Mouse (Mus musculus) embryonic facial prominence, embryonic 13.5 days (tissue): Measurements from ENCODE around the gene Nckap5. TPM values are rescaled to one million over a fixed set of nuclear protein-coding genes. Genes with fewer than 3 reads are reported as not detected.

Experiments used
- ATAC-seq: fragments of 200-750 bp; cut with Nextera tagmentation; 2 replicates; pipeline ENCODE4 v1.8.0; 2017; ENCODE audit warnings: low read depth; ENCODE audit not compliant: insufficient number of reproducible peaks, insufficient read depth, low FRiP score, low TSS enrichment
- H3K27ac ChIP-seq: fragments of 300-500 bp; sonication (generic); 2 replicates; pipeline ENCODE4 v1.5.1; 2015; ENCODE audit warnings: moderate library complexity, mild to moderate bottlenecking, inconsistent platforms
- H3K27me3 ChIP-seq: fragments of 300-500 bp; sonication (generic); 2 replicates; pipeline ENCODE4 v1.6.1; 2015; ENCODE audit warnings: mild to moderate bottlenecking, inconsistent platforms
- H3K36me3 ChIP-seq: fragments of 300-500 bp; sonication (generic); 2 replicates; pipeline ENCODE4 v1.6.1; 2015; ENCODE audit warnings: mild to moderate bottlenecking, inconsistent platforms
- H3K4me1 ChIP-seq: fragments of 300-500 bp; sonication (generic); 2 replicates; pipeline ENCODE4 v1.6.1; 2015; ENCODE audit warnings: inconsistent platforms
- H3K4me2 ChIP-seq: fragments of 300-500 bp; sonication (generic); 2 replicates; pipeline ENCODE4 v1.6.1; 2015; ENCODE audit warnings: moderate library complexity, mild to moderate bottlenecking, inconsistent platforms
- H3K4me3 ChIP-seq: fragments of 300-500 bp; sonication (generic); 2 replicates; pipeline ENCODE4 v1.5.1; 2015; ENCODE audit warnings: mild to moderate bottlenecking, inconsistent platforms
- H3K9ac ChIP-seq: fragments of 300-500 bp; sonication (generic); 2 replicates; pipeline ENCODE4 v1.6.1; 2015; ENCODE audit warnings: mild to moderate bottlenecking, inconsistent platforms
- H3K9me3 ChIP-seq: fragments of 300-500 bp; sonication (generic); 2 replicates; pipeline ENCODE4 v1.6.1; 2016; ENCODE audit warnings: inconsistent platforms
- WGBS: fragments of 180-500 bp; shearing (Covaris S2); methylation state at CpG from one replicate; pipeline ENCODE4 v1.1.7; 2015; ENCODE audit warnings: mixed read lengths; 5-methylcytosine and 5-hydroxymethylcytosine counted together
- polyA plus RNA-seq: library from polyadenylated mRNA; unstranded; fragments of >200 nt; fragmentation: Nextera tagmentation; extraction: Ambion mirVana; gene quantifications from 2 replicates; pipeline ENCODE4 v1.2.1, GENCODE M21; 2015

The Nckap5 gene
- polyA plus RNA-seq, 1 experiment from 2014 or later = 11.3 TPM

GRCm38 (mm10) chr1:126454504-126455173 lies 376.0 kb downstream of the Nckap5 start:
- no peaks in the 10 kb centered on the region for H3K4me1 ChIP-seq
- no peak for ATAC-seq
- 62% methylated on average over 9 of the region's 9 CpGs for WGBS
- H3K27ac ChIP-seq = no peak overlapping the region
- no peaks in the 10 kb centered on the region for H3K9me3 ChIP-seq
- no peak overlapping the region for H3K4me2 ChIP-seq
- no peaks in the 10 kb centered on the region for H3K36me3 ChIP-seq
- no peak overlapping the region for H3K9ac ChIP-seq
- H3K27me3 ChIP-seq = no peaks in the 10 kb centered on the region
- H3K4me3 ChIP-seq = no peak overlapping the region

DNA sequence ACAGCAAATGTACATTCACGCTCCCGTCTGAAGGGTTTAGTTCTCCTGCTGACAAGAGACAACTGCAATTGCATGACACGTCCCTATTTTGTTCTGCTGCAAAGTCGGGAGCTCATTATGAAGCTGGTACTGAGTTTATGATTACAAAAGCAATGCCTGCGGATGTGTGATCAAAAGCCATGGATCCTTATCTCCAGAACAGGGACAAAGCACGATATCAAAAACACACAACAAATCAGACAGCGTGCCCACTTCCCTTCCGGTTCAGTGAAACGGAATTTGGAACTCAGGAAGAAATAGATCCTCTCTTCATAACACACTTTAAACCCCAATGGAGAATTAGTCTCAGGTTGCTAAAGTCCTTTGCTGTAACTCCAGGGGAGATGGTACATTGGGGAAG lies 379.1 kb downstream of the Nckap5 start:
- H3K4me3 ChIP-seq = no peak overlapping the region
- WGBS = 67% methylated on average over 9 of the region's 9 CpGs

DNA sequence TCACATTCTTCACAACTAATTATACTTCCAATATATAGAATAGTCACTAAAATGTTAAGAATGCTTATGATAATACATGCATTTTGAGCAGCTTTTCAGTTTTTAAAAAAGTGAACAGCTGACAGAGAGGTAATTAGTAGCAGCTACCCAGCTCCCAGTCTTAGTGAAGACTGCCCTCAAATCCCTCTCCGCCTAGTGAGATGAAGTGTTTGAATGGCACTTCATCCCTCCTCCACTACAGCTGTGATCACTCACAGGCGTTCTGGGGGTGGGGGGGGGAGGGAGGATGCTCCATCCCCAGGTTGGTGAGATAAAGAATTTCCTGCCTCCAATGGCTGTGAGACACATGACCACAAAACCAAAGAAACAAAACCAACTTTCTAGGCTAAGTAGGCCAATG lies 381.2 kb downstream of the Nckap5 start:
- H3K9ac ChIP-seq = no peak overlapping the region
- H3K4me1 ChIP-seq = no peaks in the 10 kb centered on the region
- no peak for ATAC-seq

More for the DNA sequence above, 379.1 kb downstream of the Nckap5 start:
- no peaks in the 10 kb centered on the region for H3K36me3 ChIP-seq
- H3K27ac ChIP-seq = no peak overlapping the region
- H3K9ac ChIP-seq = no peak overlapping the region
- no peaks in the 10 kb centered on the region for H3K27me3 ChIP-seq
- H3K9me3 ChIP-seq = no peaks in the 10 kb centered on the region
- no peak for ATAC-seq
- H3K4me2 ChIP-seq = no peak overlapping the region
- H3K4me1 ChIP-seq = no peaks in the 10 kb centered on the region

GRCm38 (mm10) chr1:126443890-126444289 lies 386.7 kb downstream of the Nckap5 start:
- ATAC-seq = no peak
- H3K36me3 ChIP-seq = no peaks in the 10 kb centered on the region
- H3K4me3 ChIP-seq = no peak overlapping the region
- no peak overlapping the region for H3K9ac ChIP-seq
- no peak overlapping the region for H3K4me2 ChIP-seq
- no peaks in the 10 kb centered on the region for H3K4me1 ChIP-seq
- no peaks in the 10 kb centered on the region for H3K9me3 ChIP-seq
- no peaks in the 10 kb centered on the region for H3K27me3 ChIP-seq
- 38% methylated on average over 2 of the region's 2 CpGs for whole genome bisulfite sequencing
- no peak overlapping the region for H3K27ac ChIP-seq

More for the DNA sequence above, 381.2 kb downstream of the Nckap5 start:
- no peaks in the 10 kb centered on the region for H3K36me3 ChIP-seq
- no peak overlapping the region for H3K4me3 ChIP-seq
- H3K27me3 ChIP-seq = no peaks in the 10 kb centered on the region
- no peak overlapping the region for H3K27ac ChIP-seq
- no peaks in the 10 kb centered on the region for H3K9me3 ChIP-seq
- WGBS = 31% methylated on average over 2 of the region's 2 CpGs
- H3K4me2 ChIP-seq = no peak overlapping the region

DNA sequence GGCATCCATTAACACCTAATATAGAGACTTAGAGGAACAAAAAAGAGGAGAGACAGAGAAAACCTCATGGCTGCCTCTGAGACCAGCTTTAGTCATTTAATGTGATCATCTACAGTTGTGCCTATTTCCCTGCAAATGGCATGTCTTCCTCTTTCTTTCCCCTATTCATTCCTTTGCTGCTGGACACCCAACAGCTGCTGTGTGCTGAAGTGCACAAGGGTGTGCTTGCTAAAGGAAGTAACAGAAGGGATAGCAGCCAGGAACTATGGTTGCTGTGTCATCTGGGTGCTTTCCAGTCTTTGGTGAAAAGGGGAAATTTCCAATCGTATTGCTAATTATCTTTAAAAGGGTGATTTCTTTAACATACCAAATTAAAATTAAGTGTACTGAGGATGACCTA lies 387.9 kb downstream of the Nckap5 start:
- no peaks in the 10 kb centered on the region for H3K9me3 ChIP-seq
- H3K27me3 ChIP-seq = no peaks in the 10 kb centered on the region
- no peaks in the 10 kb centered on the region for H3K36me3 ChIP-seq
- 86% methylated on average over 1 of the region's 1 CpGs for WGBS
- H3K4me2 ChIP-seq = no peak overlapping the region
- no peak overlapping the region for H3K27ac ChIP-seq
- no peak for ATAC-seq
- no peak overlapping the region for H3K9ac ChIP-seq
- H3K4me3 ChIP-seq = no peak overlapping the region
- H3K4me1 ChIP-seq = no peaks in the 10 kb centered on the region

GRCm38 (mm10) chr1:126438000-126438572 lies 392.5 kb downstream of the Nckap5 start:
- WGBS = 78% methylated on average over 6 of the region's 6 CpGs
- no peak overlapping the region for H3K4me2 ChIP-seq
- H3K9me3 ChIP-seq = no peaks in the 10 kb centered on the region
- no peaks in the 10 kb centered on the region for H3K4me1 ChIP-seq
- no peaks in the 10 kb centered on the region for H3K36me3 ChIP-seq
- no peak overlapping the region for H3K9ac ChIP-seq
- no peak for ATAC-seq
- H3K4me3 ChIP-seq = no peak overlapping the region
- no peak overlapping the region for H3K27ac ChIP-seq
- H3K27me3 ChIP-seq = no peaks in the 10 kb centered on the region

DNA sequence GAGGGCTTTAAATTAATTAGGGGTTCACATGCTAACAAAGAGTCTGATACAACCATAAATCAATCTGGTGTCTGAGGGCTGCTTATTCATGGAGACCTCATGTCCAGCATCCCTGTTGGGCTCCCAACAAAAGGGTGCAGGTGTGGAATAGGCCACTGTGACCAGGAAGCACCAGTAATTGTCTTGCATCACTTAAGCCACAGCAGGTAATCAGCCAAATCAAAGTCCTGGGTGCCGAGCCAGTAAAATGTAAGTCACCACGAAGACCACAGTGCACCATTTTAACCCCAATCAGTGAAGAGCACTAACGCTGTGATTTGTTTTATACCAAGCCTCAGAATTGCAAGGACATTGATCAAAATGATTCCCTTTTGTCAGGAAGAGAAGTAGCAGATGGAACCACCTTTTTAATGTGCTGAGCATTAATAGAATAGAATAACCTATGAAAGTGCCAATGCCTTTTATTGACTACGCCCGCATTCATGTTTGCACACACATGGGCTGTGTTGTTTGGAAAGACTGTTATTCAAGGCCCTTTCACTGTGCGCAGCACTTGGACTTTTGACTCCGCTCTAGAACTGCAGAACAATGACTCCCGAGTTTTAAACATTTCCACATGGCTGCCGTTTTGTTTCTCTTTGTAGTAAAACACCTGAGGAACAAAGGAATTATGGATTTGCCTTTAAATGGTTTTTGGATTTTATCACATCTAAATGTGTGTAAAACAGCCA lies 393.5 kb downstream of the Nckap5 start:
- Histone ChIP-seq H3K9ac (no peak overlapping the region), H3K4me1 (no peaks in the 10 kb centered on the region), H3K4me2 (no peak overlapping the region), H3K27me3 (no peaks in the 10 kb centered on the region), H3K4me3 (no peak overlapping the region), H3K9me3 (no peaks in the 10 kb centered on the region), H3K36me3 (no peaks in the 10 kb centered on the region), H3K27ac (no peak overlapping the region)
- WGBS = 74% methylated on average over 9 of the region's 9 CpGs
- no peak for ATAC-seq

DNA sequence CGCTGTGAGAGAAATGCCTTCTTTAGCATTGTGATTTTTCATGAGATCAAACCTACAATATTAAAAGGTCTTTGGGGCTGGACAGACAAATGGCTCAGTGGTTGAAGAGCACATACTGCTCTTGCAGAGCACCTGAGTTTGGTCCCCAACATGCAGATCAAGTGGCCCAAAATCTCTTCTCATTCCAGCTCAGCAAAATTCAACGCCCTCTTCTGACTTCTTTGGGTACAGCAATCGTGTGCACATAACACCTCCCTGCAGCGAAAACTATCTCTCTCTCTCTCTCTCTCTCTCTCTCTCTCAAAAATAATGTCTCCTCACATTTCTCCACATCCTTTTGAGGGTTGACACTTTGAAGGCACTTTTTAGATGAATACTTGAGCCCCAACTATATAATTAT lies 398.3 kb downstream of the Nckap5 start:
- ATAC-seq = no peak
- 82% methylated on average over 4 of the region's 4 CpGs for WGBS
- no peak overlapping the region for H3K27ac ChIP-seq

DNA sequence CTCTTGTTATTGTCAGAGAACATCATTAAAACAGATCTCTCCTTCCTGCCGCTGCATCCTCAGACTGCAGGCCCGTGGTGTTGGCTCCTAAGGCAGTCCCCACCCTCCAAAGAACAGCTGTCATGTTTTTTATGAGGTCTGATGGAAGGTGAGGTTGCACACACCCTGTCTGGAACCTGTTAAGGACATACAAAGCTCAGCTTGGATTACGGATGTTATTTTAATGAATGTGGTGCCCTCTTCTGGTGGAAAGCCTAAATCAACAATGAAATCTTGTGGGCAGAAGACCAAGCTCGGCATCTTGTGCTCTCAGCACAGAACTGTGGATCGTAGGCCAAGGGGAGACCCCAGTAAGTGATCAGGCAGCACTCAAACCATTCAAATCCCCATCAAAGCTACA lies 399.0 kb downstream of the Nckap5 start:
- H3K27ac ChIP-seq = no peak overlapping the region
- H3K4me1 ChIP-seq = peaks cover 4% of the 10 kb centered on the region; the same call in 1 of the 2 replicates
- 13% methylated on average over 5 of the region's 5 CpGs for WGBS
- H3K4me2 ChIP-seq = peak overlapping the region; percentile 14; the same call in 1 of the 2 replicates
- no peak overlapping the region for H3K9ac ChIP-seq
- no peaks in the 10 kb centered on the region for H3K9me3 ChIP-seq
- no peak for ATAC-seq
- H3K36me3 ChIP-seq = no peaks in the 10 kb centered on the region
- H3K4me3 ChIP-seq = no peak overlapping the region
- H3K27me3 ChIP-seq = no peaks in the 10 kb centered on the region

More for the DNA sequence above, 398.3 kb downstream of the Nckap5 start:
- Histone ChIP-seq H3K36me3 (no peaks in the 10 kb centered on the region), H3K4me3 (no peak overlapping the region), H3K9ac (no peak overlapping the region), H3K27me3 (no peaks in the 10 kb centered on the region), H3K4me1 (peaks cover 4% of the 10 kb centered on the region; the same call in 1 of the 2 replicates), H3K4me2 (no peak overlapping the region), H3K9me3 (no peaks in the 10 kb centered on the region)

- no peak overlapping the region for H3K9ac ChIP-seq
- ATAC-seq = no peak
- WGBS = 80% methylated on average over 5 of the region's 5 CpGs
Measured at GRCm38 (mm10) chr1:126411426-126411825, 419.2 kb downstream of the Nckap5 start.

GRCm38 (mm10) chr1:126407886-126408285 lies 422.7 kb downstream of the Nckap5 start:
- Histone ChIP-seq H3K4me3 (no peak overlapping the region), H3K27ac (no peak overlapping the region), H3K9ac (no peak overlapping the region), H3K4me2 (no peak overlapping the region), H3K9me3 (no peaks in the 10 kb centered on the region), H3K27me3 (no peaks in the 10 kb centered on the region), H3K4me1 (no peaks in the 10 kb centered on the region), H3K36me3 (no peaks in the 10 kb centered on the region)
- ATAC-seq = no peak
- 21% methylated on average over 4 of the region's 4 CpGs for WGBS

More at GRCm38 (mm10) chr1:126411426-126411825, 419.2 kb downstream of the Nckap5 start:
- Histone ChIP-seq H3K27ac (no peak overlapping the region), H3K9me3 (no peaks in the 10 kb centered on the region), H3K4me1 (no peaks in the 10 kb centered on the region), H3K36me3 (no peaks in the 10 kb centered on the region), H3K27me3 (no peaks in the 10 kb centered on the region), H3K4me3 (no peak overlapping the region), H3K4me2 (no peak overlapping the region)

DNA sequence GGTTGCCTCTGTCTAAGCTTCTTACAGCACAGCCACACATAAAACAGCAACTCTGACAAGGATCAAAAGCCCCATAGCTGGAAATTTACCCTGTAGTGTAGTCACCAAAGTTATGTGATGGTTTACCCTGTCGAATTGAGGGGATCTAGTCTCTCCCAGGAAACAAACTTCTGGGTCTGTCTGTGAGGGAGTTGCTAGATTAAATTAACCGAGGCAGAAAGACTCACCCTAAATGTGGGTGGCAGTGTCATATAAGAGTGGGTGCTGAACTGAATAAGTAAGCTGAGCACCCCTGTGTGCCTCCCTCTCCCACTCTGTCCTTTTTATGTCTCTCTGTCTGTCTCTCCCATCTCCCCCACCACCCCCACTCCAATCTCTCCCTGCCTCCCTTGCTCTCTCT lies 425.1 kb downstream of the Nckap5 start:
- Histone ChIP-seq H3K27ac (no peak overlapping the region), H3K4me2 (no peak overlapping the region), H3K4me1 (no peaks in the 10 kb centered on the region), H3K27me3 (no peaks in the 10 kb centered on the region), H3K36me3 (no peaks in the 10 kb centered on the region), H3K9ac (no peak overlapping the region), H3K9me3 (no peaks in the 10 kb centered on the region), H3K4me3 (no peak overlapping the region)
- 74% methylated on average over 2 of the region's 2 CpGs for WGBS
- ATAC-seq = no peak
